Mouse (Mus musculus): Measurements from ENCODE around the gene Cdh8.

DNA sequence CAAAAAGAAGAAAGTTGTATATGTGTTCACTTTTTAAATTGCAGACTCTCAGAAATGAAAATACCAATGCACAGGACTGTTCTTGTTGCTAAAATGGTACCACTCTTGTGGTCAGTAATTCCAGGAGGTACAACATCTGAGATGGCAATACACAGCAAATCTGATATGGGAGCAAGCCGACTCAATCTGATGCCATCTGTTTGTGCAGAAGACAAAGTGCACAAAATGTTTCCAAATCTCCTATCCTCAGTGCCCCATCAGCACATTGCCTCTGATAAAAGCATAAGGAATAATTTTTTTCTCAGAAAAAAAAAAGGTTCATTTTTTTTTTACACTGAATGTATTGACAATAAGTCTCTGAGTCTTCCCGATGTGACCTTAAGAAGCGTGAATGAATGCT, 62.3 kb downstream of the Cdh8 start:
- TF ChIP-seq POLR2A (IDR thresholded peaks at IDR 0.05; ENCODE audit: borderline replicate concordance, low read depth, low read length) (no peak), CTCF (IDR thresholded peaks at IDR 0.05; ENCODE audit: low read depth, low read length) (no peak)

All from bone marrow macrophage, adult 2 months (primary cell).